Mouse (Mus musculus) embryonic facial prominence, embryonic 11.5 days (tissue): ENCODE measurements at regions not wholly inside any gene's neighbourhood (a gene's known extent, or its start where the extent isn't known, plus 50 kb on each side); places are given as distances from the start of the nearest gene placed in this dataset.

Experiments
- ATAC-seq: fragments of 200-750 bp; cut with Nextera tagmentation; replicated peaks from 2 replicates; pipeline ENCODE4 v1.8.0; 2017; ENCODE audit warnings: low read depth; ENCODE audit not compliant: insufficient number of reproducible peaks, low FRiP score, low TSS enrichment
- DNase-seq: peaks from one replicate; pipeline ENCODE4 v3.0.0-alpha.2; 2015; ENCODE audit warnings: low spot score
- H3K27ac ChIP-seq: fragments of 300-500 bp; sonication (generic); replicated peaks from 2 replicates; pipeline ENCODE4 v1.5.1; 2014; ENCODE audit warnings: mild to moderate bottlenecking, low read depth, low read length, control low read depth
- H3K27me3 ChIP-seq: fragments of 300-500 bp; sonication (generic); 2 replicates; pipeline ENCODE4 v1.6.1; 2014; ENCODE audit warnings: mild to moderate bottlenecking, low read length, moderate library complexity, mixed read lengths; ENCODE audit not compliant: control insufficient read depth, insufficient read depth
- H3K36me3 ChIP-seq: fragments of 300-500 bp; sonication (generic); replicated peaks from 2 replicates; pipeline ENCODE4 v1.6.1; 2014; ENCODE audit warnings: low read depth, mild to moderate bottlenecking, low read length, moderate library complexity, mixed read lengths; ENCODE audit not compliant: control insufficient read depth, insufficient read depth
- H3K4me1 ChIP-seq: fragments of 300-500 bp; sonication (generic); 2 replicates; pipeline ENCODE4 v1.6.1; 2014; ENCODE audit warnings: low read length, mixed read lengths; ENCODE audit not compliant: control insufficient read depth, insufficient read depth
- H3K4me2 ChIP-seq: fragments of 300-500 bp; sonication (generic); 2 replicates; pipeline ENCODE4 v1.6.1; 2014; ENCODE audit warnings: low read depth, mild to moderate bottlenecking, control low read depth, low read length, moderate library complexity
- H3K4me3 ChIP-seq: fragments of 300-500 bp; sonication (generic); 2 replicates; pipeline ENCODE4 v1.5.1; 2014; ENCODE audit warnings: low read depth, low read length, control low read depth
- H3K9ac ChIP-seq: fragments of 300-500 bp; sonication (generic); replicated peaks from 2 replicates; pipeline ENCODE4 v1.6.1; 2014; ENCODE audit warnings: mild to moderate bottlenecking, control low read depth, low read length
- H3K9me3 ChIP-seq: fragments of 300-500 bp; sonication (generic); replicated peaks from 2 replicates; pipeline ENCODE4 v1.6.1; 2016; ENCODE audit warnings: mild to moderate bottlenecking, low read length, inconsistent platforms, mixed read lengths; ENCODE audit not compliant: control insufficient read depth
- WGBS: fragments of 180-500 bp; shearing (Covaris S2); extraction: QIAGEN DNeasy Blood & Tissue Kit; methylation state at CpG from one replicate; pipeline ENCODE4 v1.1.7; 2014; 5-methylcytosine and 5-hydroxymethylcytosine counted together

DNA sequence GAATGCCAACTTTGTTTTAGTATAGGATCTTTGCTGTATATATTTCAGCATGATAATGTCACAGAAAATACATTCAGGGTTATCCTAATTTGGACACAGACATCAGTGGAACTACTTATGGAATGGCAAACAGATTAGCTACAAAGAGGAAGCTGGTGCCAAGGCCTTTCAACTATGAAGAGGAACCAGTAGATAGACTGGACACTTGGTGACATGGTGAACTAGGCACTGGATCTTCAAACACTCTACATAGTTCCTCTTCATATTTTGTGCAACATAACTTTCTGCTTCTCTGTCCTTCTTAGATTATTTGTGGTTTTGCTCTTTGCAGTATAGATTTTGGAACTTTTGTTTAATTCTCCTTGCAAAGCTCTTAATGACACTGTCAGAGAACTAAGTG lies 85.4 kb upstream of the Lyplal1 start:
- Histone ChIP-seq H3K4me2 (no peak overlapping the region), H3K9me3 (no peaks in the 10 kb centered on the region), H3K36me3 (no peaks in the 10 kb centered on the region), H3K27ac (no peak overlapping the region), H3K27me3 (no peaks in the 10 kb centered on the region), H3K4me1 (no peaks in the 10 kb centered on the region), H3K4me3 (no peak overlapping the region), H3K9ac (no peak overlapping the region)
- DNase-seq (no peak), ATAC-seq (no peak)

- ATAC-seq (no peak), DNase-seq (no peak)
- Histone ChIP-seq H3K27ac (no peak overlapping the region), H3K4me1 (no peaks in the 10 kb centered on the region), H3K27me3 (no peaks in the 10 kb centered on the region), H3K9ac (no peak overlapping the region), H3K36me3 (no peaks in the 10 kb centered on the region), H3K4me2 (no peak overlapping the region), H3K9me3 (no peaks in the 10 kb centered on the region), H3K4me3 (no peak overlapping the region)
- 76% methylated on average over 1 of the region's 1 CpGs for WGBS
Measured at GRCm38 (mm10) chr1:186198391-186198790, 81.3 kb upstream of the Lyplal1 start.

DNA sequence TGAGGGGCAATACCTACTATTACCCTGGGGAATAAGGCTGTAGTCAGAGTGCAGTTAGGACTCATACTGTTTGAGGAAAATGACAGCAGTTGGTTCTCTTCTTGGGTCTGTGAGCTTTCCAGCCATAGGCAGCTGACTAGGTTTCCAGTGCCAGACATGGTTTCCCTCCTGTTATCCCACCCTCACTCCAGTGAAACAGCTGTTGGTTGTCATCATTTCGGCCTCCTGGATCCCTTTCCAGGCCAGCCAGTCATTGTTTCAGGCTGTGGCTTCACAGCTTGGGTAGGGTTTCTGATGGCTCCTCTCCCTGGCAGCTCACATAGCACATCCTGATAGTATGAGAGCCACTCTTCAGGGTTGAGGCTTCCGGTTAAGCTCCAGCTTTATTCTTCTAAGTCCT lies 79.9 kb upstream of the Lyplal1 start:
- Histone ChIP-seq H3K4me2 (no peak overlapping the region), H3K4me1 (no peaks in the 10 kb centered on the region), H3K4me3 (no peak overlapping the region), H3K9ac (no peak overlapping the region), H3K9me3 (no peaks in the 10 kb centered on the region), H3K27me3 (no peaks in the 10 kb centered on the region), H3K36me3 (no peaks in the 10 kb centered on the region), H3K27ac (no peak overlapping the region)
- 79% methylated on average over 2 of the region's 2 CpGs for WGBS
- DNase-seq (no peak), ATAC-seq (no peak)

- Histone ChIP-seq H3K4me3 (no peak overlapping the region), H3K9ac (no peak overlapping the region), H3K27ac (no peak overlapping the region), H3K9me3 (no peaks in the 10 kb centered on the region), H3K4me2 (no peak overlapping the region), H3K4me1 (no peaks in the 10 kb centered on the region), H3K27me3 (no peaks in the 10 kb centered on the region), H3K36me3 (no peaks in the 10 kb centered on the region)
- DNase-seq (peak; percentile 57), ATAC-seq (no peak)
- WGBS = 55% methylated on average over 11 of the region's 11 CpGs
Measured at GRCm38 (mm10) chr1:186189390-186189789, 72.3 kb upstream of the Lyplal1 start.

DNA sequence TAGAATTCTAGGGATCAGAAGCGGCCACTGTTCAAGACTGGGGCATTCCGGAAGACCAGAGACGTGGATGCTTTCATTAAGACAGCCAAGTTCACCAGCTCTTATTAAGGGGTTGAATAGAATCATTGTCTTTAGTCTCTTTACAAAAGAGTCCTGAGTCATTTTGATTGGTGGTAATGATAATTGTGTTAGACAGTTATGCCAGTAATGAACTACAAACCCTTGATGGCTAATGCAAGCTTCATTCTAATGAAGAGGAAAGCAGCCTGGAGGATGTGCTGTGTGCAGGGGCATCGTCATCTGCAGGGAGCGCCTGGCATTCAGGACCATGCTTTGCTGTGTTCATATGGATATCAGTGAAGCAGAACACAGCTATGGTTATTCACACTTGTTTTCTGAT lies 70.3 kb upstream of the Lyplal1 start:
- no peak overlapping the region for H3K27ac ChIP-seq
- WGBS = 67% methylated on average over 5 of the region's 5 CpGs
- ATAC-seq = no peak

GRCm38 (mm10) chr1:186183204-186183651 lies 66.1 kb upstream of the Lyplal1 start:
- ATAC-seq = no peak
- H3K36me3 ChIP-seq = no peaks in the 10 kb centered on the region

More for the DNA sequence above, 70.3 kb upstream of the Lyplal1 start:
- no peak for DNase-seq
- Histone ChIP-seq H3K4me2 (no peak overlapping the region), H3K4me1 (no peaks in the 10 kb centered on the region), H3K9me3 (no peaks in the 10 kb centered on the region), H3K9ac (no peak overlapping the region), H3K27me3 (no peaks in the 10 kb centered on the region), H3K4me3 (no peak overlapping the region), H3K36me3 (no peaks in the 10 kb centered on the region)

DNA sequence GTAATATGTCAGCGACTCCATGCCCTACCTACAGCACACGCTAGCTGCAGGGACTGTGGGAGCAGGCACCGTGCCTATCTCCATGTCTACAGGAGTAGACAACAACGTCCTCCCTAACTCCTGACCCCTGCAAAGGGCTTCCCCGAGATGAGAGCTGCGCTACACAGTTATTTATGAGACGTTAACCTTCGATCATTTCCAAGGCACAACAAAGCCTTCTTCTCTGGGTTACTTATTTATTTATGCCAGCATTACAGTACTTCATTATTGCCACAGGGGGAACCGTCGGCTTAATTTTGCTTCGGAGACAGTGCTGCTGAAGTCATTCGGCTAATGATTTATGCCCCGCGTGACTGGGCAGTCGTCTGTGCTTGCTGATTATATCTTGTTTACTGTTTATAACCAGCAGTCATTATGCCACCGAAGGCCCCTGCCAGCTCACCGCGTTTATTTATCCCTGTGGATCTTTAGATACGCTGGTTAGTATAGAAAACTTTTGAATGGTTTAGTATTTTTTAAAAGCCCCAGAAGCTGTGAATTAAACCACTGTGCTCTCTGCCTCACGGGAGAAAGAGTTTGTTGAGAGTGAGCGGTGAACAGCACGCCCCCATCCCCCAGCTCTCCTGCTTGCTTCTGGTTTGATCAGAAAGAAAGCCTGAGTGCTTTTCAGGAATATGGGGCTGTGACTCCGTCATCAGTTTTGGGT lies 65.5 kb upstream of the Lyplal1 start:
- H3K9ac ChIP-seq = no peak overlapping the region
- H3K27ac ChIP-seq = no peak overlapping the region
- WGBS = 50% methylated on average over 23 of the region's 23 CpGs
- no peaks in the 10 kb centered on the region for H3K9me3 ChIP-seq
- H3K4me2 ChIP-seq = no peak overlapping the region
- DNase-seq = peak; percentile 61
- no peaks in the 10 kb centered on the region for H3K36me3 ChIP-seq
- H3K4me1 ChIP-seq = no peaks in the 10 kb centered on the region
- H3K27me3 ChIP-seq = no peaks in the 10 kb centered on the region
- no peak overlapping the region for H3K4me3 ChIP-seq
- no peak for ATAC-seq

More at GRCm38 (mm10) chr1:186183204-186183651, 66.1 kb upstream of the Lyplal1 start:
- no peak overlapping the region for H3K27ac ChIP-seq
- H3K4me1 ChIP-seq = no peaks in the 10 kb centered on the region
- H3K27me3 ChIP-seq = no peaks in the 10 kb centered on the region
- no peak overlapping the region for H3K4me3 ChIP-seq
- 77% methylated on average over 8 of the region's 8 CpGs for WGBS
- no peak overlapping the region for H3K9ac ChIP-seq
- DNase-seq = no peak
- H3K9me3 ChIP-seq = no peaks in the 10 kb centered on the region
- H3K4me2 ChIP-seq = no peak overlapping the region

DNA sequence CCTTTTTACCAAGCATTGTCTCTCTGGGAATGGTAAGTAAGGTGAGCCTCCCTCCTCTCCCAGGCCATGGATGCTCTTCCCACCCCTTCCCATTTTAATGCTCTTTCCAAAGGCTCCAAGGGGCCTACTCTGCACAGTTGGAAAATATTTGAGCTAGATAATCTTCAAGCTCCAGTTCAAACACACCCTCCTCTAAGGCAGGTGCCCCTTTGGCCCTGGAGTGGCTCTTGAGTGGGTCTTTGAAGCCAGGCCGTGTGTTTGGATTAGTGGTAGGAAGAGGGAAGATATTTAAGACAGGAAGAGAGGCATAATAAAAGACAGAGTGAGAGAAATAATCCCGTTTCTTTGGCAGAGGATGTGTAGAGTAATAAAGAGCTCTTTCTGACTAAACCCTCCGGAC lies 59.9 kb upstream of the Lyplal1 start:
- WGBS = 68% methylated on average over 3 of the region's 3 CpGs
- no peak overlapping the region for H3K27ac ChIP-seq
- DNase-seq = no peak

More for the DNA sequence above, 59.9 kb upstream of the Lyplal1 start:
- Histone ChIP-seq H3K36me3 (no peaks in the 10 kb centered on the region), H3K9ac (no peak overlapping the region), H3K4me2 (no peak overlapping the region), H3K4me3 (no peak overlapping the region), H3K27me3 (no peaks in the 10 kb centered on the region), H3K4me1 (no peaks in the 10 kb centered on the region), H3K9me3 (no peaks in the 10 kb centered on the region)
- ATAC-seq = no peak
